Mouse (Mus musculus) heart, embryonic 12.5 days (tissue): Measurements from ENCODE around the gene Gm20458. TPM values are rescaled to one million over a fixed set of nuclear protein-coding genes. Genes with fewer than 3 reads are reported as not detected.

Experiments used
- ATAC-seq: fragments of 200-750 bp; cut with Nextera tagmentation; 2 replicates; pipeline ENCODE4 v1.8.0; 2017; ENCODE audit warnings: moderate TSS enrichment, moderate library complexity; ENCODE audit not compliant: insufficient number of reproducible peaks, low FRiP score
- H3K27ac ChIP-seq: fragments of 300-500 bp; sonication (generic); 2 replicates; pipeline ENCODE4 v1.5.1; 2016; ENCODE audit warnings: mild to moderate bottlenecking, moderate library complexity; ENCODE audit not compliant: poor library complexity, severe bottlenecking
- H3K27me3 ChIP-seq: fragments of 300-500 bp; sonication (generic); replicated peaks from 2 replicates; pipeline ENCODE4 v1.6.1; 2016; ENCODE audit warnings: mild to moderate bottlenecking, moderate library complexity
- H3K36me3 ChIP-seq: fragments of 300-500 bp; sonication (generic); 2 replicates; pipeline ENCODE4 v1.6.1; 2016; ENCODE audit warnings: mild to moderate bottlenecking, moderate library complexity
- H3K4me1 ChIP-seq: fragments of 300-500 bp; sonication (generic); replicated peaks from 2 replicates; pipeline ENCODE4 v1.6.1; 2016; ENCODE audit warnings: mild to moderate bottlenecking
- H3K4me2 ChIP-seq: fragments of 300-500 bp; sonication (generic); 2 replicates; pipeline ENCODE4 v1.6.1; 2016; ENCODE audit warnings: mild to moderate bottlenecking, moderate library complexity
- H3K4me3 ChIP-seq: fragments of 300-500 bp; sonication (generic); 2 replicates; pipeline ENCODE4 v1.5.1; 2016; ENCODE audit warnings: mild to moderate bottlenecking
- H3K9ac ChIP-seq: fragments of 300-500 bp; sonication (generic); 2 replicates; pipeline ENCODE4 v1.6.1; 2016; ENCODE audit warnings: mild to moderate bottlenecking, moderate library complexity
- H3K9me3 ChIP-seq: fragments of 300-500 bp; sonication (generic); replicated peaks from 2 replicates; pipeline ENCODE4 v1.6.1; 2016; ENCODE audit warnings: mild to moderate bottlenecking, moderate library complexity
- WGBS: fragments of 180-500 bp; shearing (Covaris S2); methylation state at CpG from one replicate; pipeline ENCODE4 v1.1.7; 2016; 5-methylcytosine and 5-hydroxymethylcytosine counted together
- polyA plus RNA-seq: library from polyadenylated mRNA; unstranded; fragments of >200 nt; fragmentation: Nextera tagmentation; extraction: Ambion mirVana; gene quantifications from 2 replicates; pipeline ENCODE4 v1.2.1, GENCODE M21; 2016

Gm20458 gene
- polyA plus RNA-seq, 1 experiment from 2014 or later, result 16.9 TPM

DNA sequence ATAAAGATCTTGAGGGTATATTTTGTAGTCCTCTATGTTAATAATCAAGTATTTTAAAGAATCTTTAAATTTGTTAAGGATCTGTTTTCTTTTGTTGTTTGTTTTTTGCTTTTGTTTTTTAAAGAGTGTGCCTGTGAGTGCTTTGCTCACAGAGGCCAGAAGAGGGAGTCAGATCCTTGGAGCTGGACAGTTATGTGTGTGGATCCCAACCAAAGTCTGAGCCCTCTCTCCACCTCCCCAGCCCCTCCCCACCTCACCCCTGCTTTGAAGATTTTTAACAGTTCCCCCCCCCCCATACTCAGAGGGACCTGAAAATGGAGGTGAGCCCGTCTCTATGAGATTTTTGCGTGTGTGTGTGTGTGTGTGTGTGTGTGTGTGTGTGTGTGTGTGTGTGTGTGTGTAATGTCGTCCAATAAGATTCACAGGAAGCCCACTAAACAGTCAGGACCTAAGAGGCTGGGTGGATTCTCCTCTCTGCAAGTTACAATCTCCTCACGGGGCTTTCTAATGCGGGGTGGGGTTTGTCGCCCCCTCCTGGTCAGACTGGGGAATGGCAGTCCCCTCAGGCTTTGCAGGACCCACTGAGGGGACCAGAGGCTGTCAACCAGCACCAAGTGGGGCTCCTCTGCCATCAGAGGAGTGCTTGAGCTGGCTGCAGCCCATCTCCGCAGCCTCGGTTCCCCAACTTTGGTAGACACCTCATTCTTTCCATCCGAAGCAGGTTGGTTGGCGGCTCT, 56.9 kb downstream of the Gm20458 start:
- no peaks in the 10 kb centered on the region for H3K36me3 ChIP-seq
- no peak overlapping the region for H3K4me2 ChIP-seq
- 27% methylated on average over 10 of the region's 10 CpGs for WGBS
- H3K4me1 ChIP-seq, result peaks cover 9% of the 10 kb centered on the region
- H3K27me3 ChIP-seq, result peaks cover 13% of the 10 kb centered on the region
- H3K9ac ChIP-seq, result no peak overlapping the region
- peak overlapping the region; percentile 22; the same call in 1 of the 2 replicates for H3K27ac ChIP-seq
- H3K4me3 ChIP-seq, result no peak overlapping the region
- ATAC-seq, result no peak
- H3K9me3 ChIP-seq, result peaks cover 6% of the 10 kb centered on the region

DNA sequence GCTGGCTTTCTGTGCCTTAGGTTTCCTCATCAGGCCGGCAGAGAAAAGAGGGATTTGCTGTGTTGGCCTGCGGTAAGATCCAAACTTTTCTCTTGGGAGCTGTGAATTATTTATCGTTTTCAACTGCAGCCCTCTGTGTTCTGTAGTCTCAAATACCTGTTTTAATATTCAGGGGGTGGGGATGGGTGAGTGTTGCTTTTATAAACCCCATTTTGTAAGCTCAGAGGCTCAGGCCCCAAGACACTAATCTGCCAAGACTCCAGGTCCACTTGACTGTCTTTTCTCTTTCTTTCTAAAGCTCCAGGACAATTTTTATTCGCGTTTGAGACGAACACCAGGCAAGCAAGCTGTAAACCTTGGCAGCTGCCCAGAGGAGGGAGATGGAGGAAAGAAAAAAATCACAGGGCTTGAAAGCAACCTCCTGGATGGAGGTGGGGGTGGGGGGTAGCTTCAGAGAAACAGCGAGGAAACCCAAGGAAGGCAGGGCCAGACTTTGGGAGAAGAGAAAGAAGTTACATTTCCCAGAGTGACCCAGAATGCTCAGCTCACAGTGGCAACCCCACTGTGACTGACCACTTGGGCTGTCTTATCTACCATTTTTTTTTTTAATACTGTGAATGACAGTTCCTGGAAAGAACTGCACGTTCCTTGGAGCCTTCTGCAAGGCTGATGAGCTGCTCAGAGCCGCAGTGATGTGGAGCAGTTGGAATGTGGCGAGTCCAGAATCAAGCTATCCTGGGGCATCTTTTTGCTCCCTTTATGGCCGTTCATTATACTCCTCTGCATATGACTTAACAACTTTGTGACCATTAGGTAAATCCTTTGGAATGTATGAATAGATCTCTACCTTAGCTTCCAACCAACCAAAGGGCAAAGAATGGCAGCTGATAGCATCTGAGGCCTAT, 57.8 kb downstream of the Gm20458 start:
- peak overlapping the region; percentile 22; the same call in 1 of the 2 replicates for H3K27ac ChIP-seq
- H3K4me2 ChIP-seq, result no peak overlapping the region
- H3K9me3 ChIP-seq, result peaks cover 6% of the 10 kb centered on the region
- no peaks in the 10 kb centered on the region for H3K36me3 ChIP-seq
- H3K9ac ChIP-seq, result no peak overlapping the region
- 38% methylated on average over 11 of the region's 11 CpGs for WGBS
- peaks cover 17% of the 10 kb centered on the region for H3K27me3 ChIP-seq
- ATAC-seq, result no peak
- H3K4me1 ChIP-seq, result peaks cover 9% of the 10 kb centered on the region; the same call in 1 of the 2 replicates
- H3K4me3 ChIP-seq, result no peak overlapping the region

DNA sequence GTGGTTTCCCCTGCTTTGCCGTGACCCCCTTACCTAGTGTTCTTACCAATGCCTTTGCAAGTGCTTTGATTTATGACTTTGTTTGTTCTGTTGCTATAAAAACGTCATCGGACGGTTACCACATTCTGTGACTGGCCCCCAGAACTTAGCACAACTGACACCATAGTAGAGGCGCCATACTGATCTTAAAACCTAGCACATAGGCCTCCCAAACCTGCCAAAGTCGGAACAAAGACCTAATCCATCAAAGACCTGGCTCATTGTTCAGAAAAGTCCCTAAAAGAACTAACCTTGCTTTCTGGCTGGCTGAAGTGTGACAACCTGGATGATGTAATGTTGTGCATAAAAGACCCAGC, 58.4 kb downstream of the Gm20458 start:
- no peaks in the 10 kb centered on the region for H3K36me3 ChIP-seq
- no peak overlapping the region for H3K27ac ChIP-seq
- peaks cover 6% of the 10 kb centered on the region for H3K9me3 ChIP-seq
- peaks cover 9% of the 10 kb centered on the region; the same call in 1 of the 2 replicates for H3K4me1 ChIP-seq
- 78% methylated on average over 6 of the region's 6 CpGs for WGBS
- no peak overlapping the region for H3K4me3 ChIP-seq
- peaks cover 19% of the 10 kb centered on the region for H3K27me3 ChIP-seq
- H3K4me2 ChIP-seq, result no peak overlapping the region
- H3K9ac ChIP-seq, result no peak overlapping the region
- ATAC-seq, result no peak

DNA sequence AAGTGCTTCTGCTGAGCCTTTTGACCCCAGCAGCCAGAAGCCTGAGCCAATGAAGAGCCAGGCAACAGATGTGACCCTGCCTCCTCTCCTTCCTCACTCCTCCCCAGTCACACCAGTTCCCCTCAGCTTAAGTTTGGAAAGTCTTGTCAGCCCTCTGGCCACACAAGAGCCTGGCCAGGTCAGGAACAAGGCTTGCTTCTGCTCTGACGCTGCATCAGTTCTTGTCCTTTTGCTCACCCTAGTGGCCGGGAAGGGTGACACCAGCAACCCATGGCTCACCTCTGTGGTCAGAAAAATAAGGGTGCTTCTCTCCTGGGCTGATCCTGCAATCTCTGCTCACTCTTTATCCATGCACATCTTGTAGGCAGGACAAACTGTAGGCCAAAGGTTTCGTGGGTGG, 60.0 kb downstream of the Gm20458 start:
- no peak overlapping the region for H3K4me2 ChIP-seq

DNA sequence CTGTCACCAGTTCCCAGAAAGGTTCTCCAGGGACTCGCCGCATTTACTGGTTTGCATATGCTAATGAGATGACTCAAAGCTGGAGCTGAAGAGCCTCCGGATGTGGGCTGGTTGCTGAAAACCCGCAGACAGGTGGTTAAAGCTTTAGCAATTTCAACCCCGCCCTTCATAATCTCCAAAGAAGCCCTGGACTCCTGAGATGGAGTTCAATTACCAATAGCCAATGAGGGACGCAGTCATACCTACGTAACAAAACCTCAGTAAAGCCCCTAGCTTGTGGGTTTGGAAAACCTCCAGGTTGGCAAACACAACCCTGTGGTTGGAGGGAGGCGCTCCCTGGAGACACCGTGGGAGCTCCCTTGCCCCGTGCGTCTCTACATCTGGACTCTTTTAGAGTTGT, 61.1 kb downstream of the Gm20458 start:
- no peak for ATAC-seq
- peaks cover 9% of the 10 kb centered on the region; the same call in 1 of the 2 replicates for H3K4me1 ChIP-seq
- H3K36me3 ChIP-seq, result no peaks in the 10 kb centered on the region
- no peak overlapping the region for H3K4me3 ChIP-seq
- H3K27ac ChIP-seq, result no peak overlapping the region
- H3K9ac ChIP-seq, result no peak overlapping the region; the same call in 1 of the 2 replicates
- 9% methylated on average over 11 of the region's 11 CpGs for WGBS
- peaks cover 13% of the 10 kb centered on the region for H3K9me3 ChIP-seq
- no peak overlapping the region for H3K4me2 ChIP-seq
- peaks cover 19% of the 10 kb centered on the region for H3K27me3 ChIP-seq

More for the DNA sequence above, 60.0 kb downstream of the Gm20458 start:
- peaks cover 13% of the 10 kb centered on the region for H3K9me3 ChIP-seq
- no peak for ATAC-seq
- H3K36me3 ChIP-seq, result no peaks in the 10 kb centered on the region
- H3K4me1 ChIP-seq, result peaks cover 9% of the 10 kb centered on the region; the same call in 1 of the 2 replicates
- H3K9ac ChIP-seq, result no peak overlapping the region
- peaks cover 19% of the 10 kb centered on the region for H3K27me3 ChIP-seq
- 9% methylated on average over 3 of the region's 3 CpGs for WGBS
- H3K4me3 ChIP-seq, result no peak overlapping the region
- no peak overlapping the region for H3K27ac ChIP-seq

DNA sequence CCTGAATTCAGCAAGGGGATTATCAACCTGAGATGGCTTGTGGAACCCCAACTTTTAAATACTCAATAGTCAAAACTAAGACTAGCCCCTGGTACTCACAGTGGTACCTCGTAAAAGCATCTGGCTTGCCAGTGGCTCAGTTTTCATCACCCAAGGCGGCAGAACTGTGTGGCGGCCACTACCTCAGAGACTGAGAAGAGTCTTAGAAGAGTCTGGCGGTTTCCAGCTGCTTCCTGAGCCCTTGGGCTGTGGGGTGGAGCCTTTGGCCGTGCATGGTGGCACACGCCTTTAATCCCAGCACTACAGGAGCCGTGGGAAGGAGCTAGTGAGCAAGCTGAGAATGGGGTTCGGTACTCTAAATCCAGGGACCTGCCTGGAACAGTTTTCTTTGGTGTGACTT, 61.5 kb downstream of the Gm20458 start:
- no peak overlapping the region for H3K4me3 ChIP-seq
- H3K27me3 ChIP-seq, result peaks cover 19% of the 10 kb centered on the region
- WGBS, result 18% methylated on average over 8 of the region's 8 CpGs
- H3K4me1 ChIP-seq, result peaks cover 9% of the 10 kb centered on the region; the same call in 1 of the 2 replicates
- peaks cover 13% of the 10 kb centered on the region for H3K9me3 ChIP-seq
- H3K4me2 ChIP-seq, result no peak overlapping the region
- no peak overlapping the region; the same call in 1 of the 2 replicates for H3K9ac ChIP-seq
- H3K27ac ChIP-seq, result no peak overlapping the region
- no peak for ATAC-seq
- H3K36me3 ChIP-seq, result no peaks in the 10 kb centered on the region

DNA sequence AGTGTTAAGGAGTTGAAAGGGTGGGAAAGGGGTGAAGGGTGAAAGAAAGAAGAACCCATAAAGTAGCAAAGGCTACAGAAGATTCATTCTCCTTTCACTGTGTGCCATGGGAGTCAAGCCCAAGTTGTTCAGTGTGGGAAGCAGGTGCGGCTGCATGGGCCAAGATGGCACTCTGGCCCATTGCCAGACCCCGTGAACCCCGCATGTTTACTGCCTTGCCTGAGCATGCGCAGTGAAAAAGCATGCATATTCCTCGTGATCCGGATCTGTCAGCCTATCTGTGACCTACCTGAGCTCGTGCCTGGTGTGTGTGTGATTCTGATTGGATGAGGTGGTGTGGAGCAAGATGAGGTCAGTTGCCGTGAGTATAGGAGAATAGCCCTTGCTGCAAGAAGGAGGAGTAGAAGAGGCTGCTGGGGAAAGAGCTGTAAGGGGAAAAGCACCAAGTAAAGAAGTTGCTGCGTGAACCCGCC, 62.6 kb downstream of the Gm20458 start:
- Histone ChIP-seq H3K36me3 (no peaks in the 10 kb centered on the region), H3K4me2 (no peak overlapping the region), H3K27ac (no peak overlapping the region), H3K27me3 (peaks cover 19% of the 10 kb centered on the region), H3K4me1 (peaks cover 5% of the 10 kb centered on the region; the same call in 1 of the 2 replicates), H3K4me3 (no peak overlapping the region), H3K9me3 (peaks cover 13% of the 10 kb centered on the region), H3K9ac (no peak overlapping the region)
- no peak for ATAC-seq
- 69% methylated on average over 10 of the region's 10 CpGs for WGBS

DNA sequence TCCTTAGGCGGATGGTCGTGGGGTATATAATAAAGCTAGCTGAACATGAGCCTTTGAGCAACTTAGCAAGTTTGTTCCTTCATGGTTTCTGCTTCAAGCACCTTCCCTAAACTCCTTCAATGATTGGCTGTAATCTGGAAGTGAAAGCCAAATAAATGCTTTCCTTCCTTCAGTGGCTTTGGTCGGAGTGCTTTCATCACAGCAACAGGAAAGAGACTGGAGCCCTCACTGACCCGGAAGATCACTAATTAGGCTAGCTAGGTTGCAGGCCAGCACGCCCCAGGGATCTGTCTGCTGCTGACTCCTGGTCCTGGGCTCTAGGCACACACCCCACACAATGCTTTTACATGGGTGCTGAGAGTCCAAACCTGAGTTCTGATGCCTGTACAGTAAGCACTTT, 67.8 kb downstream of the Gm20458 start:
- Histone ChIP-seq H3K4me3 (no peak overlapping the region), H3K9ac (no peak overlapping the region), H3K27ac (no peak overlapping the region), H3K4me1 (no peaks in the 10 kb centered on the region), H3K4me2 (no peak overlapping the region), H3K27me3 (peaks cover 7% of the 10 kb centered on the region), H3K9me3 (peaks cover 13% of the 10 kb centered on the region), H3K36me3 (no peaks in the 10 kb centered on the region)
- 67% methylated on average over 5 of the region's 5 CpGs for WGBS
- no peak for ATAC-seq

DNA sequence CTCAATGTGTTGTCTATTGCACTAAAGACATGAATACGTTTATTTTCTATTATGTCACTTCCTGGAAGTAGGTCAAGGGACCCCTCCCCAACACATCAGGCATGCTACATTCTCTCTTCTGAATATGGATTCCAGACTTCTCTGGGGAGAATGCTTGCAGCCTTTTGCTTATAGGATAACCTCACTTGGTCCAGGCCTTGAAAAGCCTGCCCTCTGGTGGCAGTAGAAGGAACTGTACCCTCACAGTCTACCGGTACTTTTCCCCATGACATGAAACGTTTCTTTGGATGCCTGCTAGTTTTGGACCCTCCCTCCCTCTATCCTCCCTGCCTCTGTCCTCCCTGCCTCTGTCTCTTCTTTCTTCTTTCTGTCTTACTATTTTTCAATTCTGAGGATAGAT, 70.4 kb downstream of the Gm20458 start:
- under 1% methylated on average over 3 of the region's 3 CpGs for WGBS
- Histone ChIP-seq H3K4me3 (no peak overlapping the region), H3K4me1 (no peaks in the 10 kb centered on the region), H3K9me3 (peaks cover 6% of the 10 kb centered on the region), H3K4me2 (no peak overlapping the region), H3K27ac (no peak overlapping the region), H3K36me3 (no peaks in the 10 kb centered on the region), H3K9ac (no peak overlapping the region), H3K27me3 (peaks cover 5% of the 10 kb centered on the region; the same call in 1 of the 2 replicates)
- ATAC-seq, result no peak

DNA sequence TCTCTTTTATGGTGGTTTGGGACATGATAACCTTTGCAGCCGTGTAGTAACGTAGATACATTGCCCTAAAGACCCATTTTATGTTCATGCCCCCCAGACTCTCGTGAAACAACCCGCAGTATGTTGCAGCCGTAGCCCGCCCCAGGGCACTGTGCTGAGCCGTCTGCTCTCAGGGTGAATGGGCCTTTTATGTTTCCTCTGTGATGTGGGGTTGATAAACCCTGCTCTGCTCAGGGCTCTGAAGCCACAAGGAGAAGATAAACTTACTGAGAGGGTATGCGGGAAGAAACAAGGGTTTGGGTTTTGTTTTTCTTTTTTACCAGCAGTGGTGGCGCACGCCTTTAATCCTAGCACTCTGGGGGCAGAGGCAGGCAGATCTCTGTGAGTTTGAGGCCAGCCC, 73.5 kb downstream of the Gm20458 start:
- Histone ChIP-seq H3K4me1 (no peaks in the 10 kb centered on the region), H3K4me3 (no peak overlapping the region), H3K36me3 (no peaks in the 10 kb centered on the region), H3K27me3 (peaks cover 5% of the 10 kb centered on the region; the same call in 1 of the 2 replicates), H3K9ac (no peak overlapping the region), H3K4me2 (no peak overlapping the region), H3K9me3 (no peaks in the 10 kb centered on the region), H3K27ac (no peak overlapping the region)
- no peak for ATAC-seq
- WGBS, result 68% methylated on average over 10 of the region's 10 CpGs

DNA sequence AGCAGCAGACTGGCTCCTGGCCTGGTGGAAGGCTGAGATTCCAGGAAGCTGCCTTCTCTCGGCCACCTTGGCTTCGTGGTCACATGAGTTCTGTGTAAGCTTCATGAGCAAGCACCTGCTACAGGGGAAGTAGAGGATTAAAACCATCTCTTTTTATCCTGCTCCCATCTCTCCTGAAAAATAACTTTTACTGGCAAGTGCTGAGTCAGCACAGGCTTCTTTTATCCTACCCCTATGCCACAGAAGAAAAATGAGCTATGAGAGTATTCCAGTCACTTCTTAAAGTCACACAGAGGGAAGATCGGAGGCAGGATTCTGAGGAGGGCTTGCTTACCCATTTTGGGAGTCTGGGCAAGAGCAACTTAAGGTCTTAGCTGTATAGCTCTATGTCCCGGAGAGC, 76.2 kb downstream of the Gm20458 start:
- no peak for ATAC-seq
- Histone ChIP-seq H3K4me2 (no peak overlapping the region), H3K4me1 (no peaks in the 10 kb centered on the region), H3K27me3 (no peaks in the 10 kb centered on the region; the same call in 1 of the 2 replicates), H3K9me3 (no peaks in the 10 kb centered on the region), H3K4me3 (no peak overlapping the region), H3K27ac (no peak overlapping the region), H3K9ac (no peak overlapping the region), H3K36me3 (no peaks in the 10 kb centered on the region)
- WGBS, result 63% methylated on average over 4 of the region's 4 CpGs
